Mouse (Mus musculus) spleen, adult 12 weeks (tissue): Measurements from ENCODE around the gene Ppp4r4.
"Not testable (repeated sequence)": the region's sequence is repeated elsewhere in the genome, so short reads cannot be mapped to it uniquely, and the experiment has no call there.

Source experiments
- DNase-seq: peaks from one replicate; pipeline ENCODE4 v3.0.0; 2022; ENCODE audit warnings: low spot score

The Ppp4r4 gene

DNA sequence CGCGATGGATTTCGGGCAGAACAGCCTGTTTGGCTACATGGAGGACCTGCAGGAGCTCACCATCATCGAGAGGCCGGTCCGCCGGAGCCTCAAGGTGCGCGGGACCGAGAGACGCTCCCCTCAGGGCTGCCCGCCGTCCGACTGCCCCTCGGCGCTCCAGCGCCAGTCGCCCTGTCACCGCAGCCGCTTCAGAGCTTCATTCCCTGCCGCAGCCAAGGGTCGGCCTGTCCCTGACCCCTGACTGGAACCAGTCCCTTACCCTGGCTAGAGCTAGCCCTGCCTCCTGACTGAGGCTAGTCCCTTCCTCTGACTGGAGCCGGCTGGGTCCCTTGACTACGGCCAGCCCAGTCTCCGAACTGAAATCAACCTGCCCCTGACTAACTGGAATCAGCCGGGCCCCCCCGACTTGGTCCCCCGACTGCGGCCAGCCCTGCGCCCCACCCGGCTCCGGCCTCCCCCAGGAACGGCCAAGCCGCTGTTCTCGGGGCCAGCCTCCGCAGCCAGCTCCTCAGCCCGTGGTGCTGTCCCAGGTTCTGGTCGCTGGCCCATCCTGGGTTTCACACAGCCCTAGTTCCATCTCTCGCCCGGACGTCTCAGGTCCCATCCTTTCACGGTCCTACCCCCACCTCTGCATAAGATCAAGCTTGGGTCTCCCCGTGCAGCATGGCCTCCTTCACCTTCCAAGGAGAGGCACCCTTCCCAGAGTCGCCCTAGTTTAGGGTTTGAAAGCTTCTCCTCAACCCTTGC is 739 bp downstream of the Ppp4r4 start:
- DNase-seq = no peak

DNA sequence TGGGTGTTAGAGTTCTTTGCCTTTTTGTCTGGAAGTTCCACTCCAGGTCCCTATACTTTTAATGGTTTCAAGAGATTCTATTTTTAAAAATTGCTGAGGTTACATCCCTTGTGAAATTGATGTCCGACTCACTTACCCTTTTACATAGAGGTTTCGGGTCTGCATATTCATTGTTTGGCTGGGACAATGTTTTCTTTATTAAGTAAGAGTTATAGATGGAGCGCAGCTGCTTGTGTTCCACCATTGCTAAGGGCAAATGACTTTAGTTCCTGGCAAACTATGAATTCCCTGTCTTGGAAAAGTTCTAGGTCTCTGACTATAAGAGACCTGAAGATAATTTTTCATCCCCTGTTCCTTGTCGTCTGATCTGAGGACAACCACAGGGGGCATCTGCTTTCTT is 8.3 kb downstream of the Ppp4r4 start:
- no peak for DNase-seq

DNA sequence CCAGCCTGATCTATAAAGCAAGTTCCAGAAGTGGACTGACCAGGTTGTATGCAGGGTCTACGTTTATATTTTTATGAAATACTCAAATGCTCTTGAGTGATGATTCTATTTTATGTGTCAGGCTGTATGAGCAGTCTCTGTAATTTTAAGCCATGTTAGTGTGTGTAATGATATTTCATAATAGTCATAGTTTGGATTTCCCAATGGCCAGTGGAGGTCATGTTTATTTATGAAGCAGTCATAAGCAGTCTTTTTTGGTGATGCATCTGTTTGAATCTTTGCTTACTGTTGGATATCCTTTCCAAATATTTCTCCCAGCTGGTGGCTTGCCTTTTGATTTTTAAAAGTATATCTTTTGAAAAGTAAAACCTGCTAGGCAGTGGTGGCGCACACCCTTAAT is 11.3 kb downstream of the Ppp4r4 start:
- no peak for DNase-seq

DNA sequence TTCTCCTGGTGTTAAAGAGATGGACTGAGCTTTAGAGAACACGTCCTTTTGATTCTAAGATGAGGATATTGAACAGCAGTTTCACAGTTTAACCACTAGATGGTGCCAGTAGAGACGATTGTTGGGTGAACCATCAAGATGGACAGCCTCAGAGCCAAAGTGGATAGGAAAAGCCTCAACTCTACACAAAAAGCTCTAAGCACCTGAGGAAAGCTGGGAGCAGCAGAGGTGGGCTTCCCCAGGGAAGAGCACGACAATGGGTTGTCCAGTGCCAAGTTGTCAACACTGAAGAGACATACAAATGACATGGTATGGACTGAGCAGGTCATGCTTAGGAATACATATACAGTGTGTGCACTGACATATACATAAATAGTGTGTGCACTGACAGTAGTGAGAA is 12.1 kb downstream of the Ppp4r4 start:
- no peak for DNase-seq

DNA sequence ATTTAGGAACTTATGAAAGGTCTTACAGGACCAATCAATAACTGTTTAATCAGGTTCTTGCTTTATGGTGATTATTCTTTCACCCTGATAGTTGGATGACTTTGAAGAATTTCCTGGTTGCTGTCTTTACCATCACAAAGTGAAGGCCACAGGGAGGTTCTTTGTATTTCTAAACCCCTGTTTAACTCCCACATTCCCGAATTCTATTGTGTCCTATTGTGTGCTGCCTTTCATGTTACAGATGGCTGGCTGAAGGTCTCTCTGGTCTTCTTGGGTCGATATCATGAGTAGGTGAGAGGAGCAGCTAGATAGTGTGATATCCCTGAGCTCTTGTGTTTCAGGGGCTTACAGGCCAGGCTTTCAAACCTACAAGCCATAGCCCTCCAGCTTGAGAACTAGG is 15.4 kb downstream of the Ppp4r4 start:
- no peak for DNase-seq

DNA sequence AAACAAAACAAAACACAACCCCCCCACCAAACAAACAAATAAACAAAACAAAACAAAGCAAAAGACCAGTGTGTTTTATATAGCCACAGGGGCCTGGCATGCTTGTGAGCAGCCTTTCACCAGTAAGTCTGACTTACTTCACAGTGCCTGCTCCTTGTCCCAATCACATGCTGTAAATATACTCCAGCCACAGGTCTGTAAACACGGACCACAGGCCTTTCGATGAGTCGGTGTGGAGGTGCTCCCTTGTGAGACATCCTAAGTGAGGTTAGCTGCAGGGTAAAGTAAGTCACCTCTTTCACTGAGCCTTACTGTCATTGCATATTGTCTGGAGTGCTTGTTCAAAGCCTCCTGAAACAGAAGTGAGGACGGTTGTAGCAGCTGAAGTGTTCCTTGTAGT is 16.4 kb downstream of the Ppp4r4 start:
- no peak for DNase-seq

DNA sequence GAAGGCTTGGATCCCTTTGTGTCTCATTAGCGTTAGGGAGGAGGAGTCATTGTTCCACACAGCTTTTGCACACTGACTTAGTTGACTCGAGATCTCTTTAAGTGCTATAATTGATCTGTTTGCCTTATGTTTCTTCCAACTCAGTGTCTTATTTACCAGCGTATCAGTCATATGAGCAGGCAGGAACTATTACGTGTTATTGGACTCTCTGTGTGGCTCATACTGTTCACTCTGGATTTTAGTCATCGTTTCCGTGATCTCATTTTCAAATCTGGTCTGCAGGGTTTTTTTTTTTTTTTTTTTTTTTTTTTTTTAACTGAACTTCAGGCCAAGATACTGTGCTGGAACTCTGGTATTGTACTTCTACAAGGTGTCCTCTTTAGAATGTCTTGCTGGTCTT is 18.0 kb downstream of the Ppp4r4 start:
- no peak for DNase-seq

DNA sequence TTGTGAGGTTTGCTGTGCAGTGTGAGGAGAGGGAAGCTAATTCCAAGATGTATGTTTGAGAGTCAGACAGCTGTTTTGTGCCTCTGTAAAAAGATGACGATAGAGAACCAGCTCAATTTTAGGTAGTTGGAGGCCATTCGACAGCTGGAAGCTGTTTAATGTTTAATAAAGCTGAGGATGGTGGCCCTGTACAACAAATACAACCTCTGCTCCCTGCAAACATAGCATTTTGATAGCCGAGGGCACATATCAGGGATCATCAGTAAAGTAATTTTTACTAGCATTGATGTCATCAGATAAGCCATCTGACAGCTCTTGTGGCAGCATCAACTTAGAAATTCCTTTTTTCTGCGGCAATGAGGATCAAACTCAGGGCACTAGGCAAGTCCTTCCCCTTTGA is 19.3 kb downstream of the Ppp4r4 start:
- no peak for DNase-seq

DNA sequence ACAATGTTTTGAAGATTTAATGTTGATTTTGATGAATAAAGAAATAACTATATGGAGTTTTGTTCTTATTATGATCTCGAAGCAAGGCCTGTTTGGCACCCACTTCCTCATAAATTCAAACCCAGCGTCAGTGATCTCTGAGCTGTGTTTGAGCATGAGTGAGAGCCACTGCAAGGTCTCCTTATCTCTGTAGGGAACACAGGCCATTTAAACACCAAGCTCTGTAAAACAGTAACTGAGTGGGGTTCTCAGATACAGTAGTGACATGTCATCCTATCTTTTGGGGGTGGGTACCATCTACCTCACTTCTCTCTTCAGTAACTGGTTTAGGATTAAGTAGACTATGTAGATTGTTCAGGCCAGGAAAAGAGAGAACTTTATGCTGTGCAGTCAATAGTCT is 20.4 kb downstream of the Ppp4r4 start:
- DNase-seq = no peak

DNA sequence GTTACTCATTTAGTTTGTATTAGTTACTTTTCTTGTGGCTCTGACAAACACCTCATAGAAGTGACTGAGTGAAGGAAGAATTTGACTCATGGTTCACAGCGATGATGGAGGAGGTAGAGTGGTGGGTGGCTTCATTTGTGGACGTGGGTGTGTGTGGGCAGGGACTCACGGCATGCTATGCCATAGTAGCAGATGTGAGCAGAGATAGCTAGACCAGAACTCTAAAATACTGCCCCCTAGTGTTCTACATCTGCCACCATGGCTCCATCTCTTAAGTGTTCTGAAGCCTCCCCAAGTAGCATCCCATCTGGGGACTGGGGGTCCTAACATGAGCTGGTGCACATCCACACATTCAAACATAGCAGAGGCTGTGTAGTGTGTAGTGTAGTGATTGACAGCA is 21.4 kb downstream of the Ppp4r4 start:
- no peak for DNase-seq

DNA sequence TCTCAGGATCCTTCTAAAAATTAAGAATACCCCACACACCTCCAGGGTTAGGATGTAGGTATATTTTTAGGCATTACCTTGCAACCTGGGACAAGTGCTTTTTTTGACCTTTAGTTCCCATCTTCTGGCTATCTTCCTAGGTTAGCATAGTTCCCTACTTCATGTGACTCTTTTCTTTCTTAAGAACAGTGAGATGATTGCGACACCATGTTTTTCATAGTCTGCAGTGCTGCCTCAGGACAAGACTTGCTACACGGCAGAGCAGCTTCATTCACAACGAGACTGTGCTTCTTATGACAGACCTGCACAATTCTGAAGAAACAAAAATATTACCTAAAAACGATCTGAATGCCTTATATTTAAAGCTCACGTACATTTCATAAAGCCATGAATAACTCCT is 24.8 kb downstream of the Ppp4r4 start:
- no peak for DNase-seq

DNA sequence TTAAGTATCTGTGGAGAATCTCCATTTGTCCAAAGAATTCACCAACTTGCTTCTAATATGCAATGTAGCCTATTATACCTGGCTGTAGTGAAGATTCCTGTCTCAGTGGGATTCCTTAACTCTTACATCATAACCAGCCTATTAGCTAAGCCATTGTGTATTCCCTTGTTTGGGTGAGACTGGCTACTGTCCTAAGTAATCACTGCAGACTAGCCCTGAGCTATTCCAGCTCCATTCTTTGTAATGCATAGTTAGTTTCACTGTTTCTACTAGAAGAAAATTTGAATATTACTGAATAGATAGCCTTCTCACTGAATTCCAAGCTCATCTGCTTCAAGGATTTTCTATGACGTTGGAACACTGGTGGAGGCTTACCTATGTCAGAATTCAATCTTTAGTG is 32.6 kb downstream of the Ppp4r4 start:
- DNase-seq = no peak

DNA sequence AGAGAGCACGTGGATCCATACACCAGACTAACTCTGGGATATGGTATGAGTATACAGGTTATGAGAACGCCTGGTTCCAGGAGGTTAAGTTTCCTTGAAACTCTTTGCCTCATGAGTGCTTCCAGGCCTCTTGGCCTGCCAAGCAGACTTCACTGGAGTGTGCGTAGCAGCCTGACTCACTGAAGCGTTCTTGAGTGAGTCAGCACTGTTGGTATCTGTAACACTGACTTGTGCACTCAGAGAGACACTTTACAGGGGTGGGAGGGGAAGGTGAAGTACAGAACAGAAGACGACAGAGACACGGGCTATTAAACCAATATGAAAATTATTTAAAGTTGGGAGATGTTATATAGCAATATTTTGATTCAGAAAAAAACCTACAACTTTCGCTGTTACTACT is 33.1 kb downstream of the Ppp4r4 start:
- DNase-seq = no peak

DNA sequence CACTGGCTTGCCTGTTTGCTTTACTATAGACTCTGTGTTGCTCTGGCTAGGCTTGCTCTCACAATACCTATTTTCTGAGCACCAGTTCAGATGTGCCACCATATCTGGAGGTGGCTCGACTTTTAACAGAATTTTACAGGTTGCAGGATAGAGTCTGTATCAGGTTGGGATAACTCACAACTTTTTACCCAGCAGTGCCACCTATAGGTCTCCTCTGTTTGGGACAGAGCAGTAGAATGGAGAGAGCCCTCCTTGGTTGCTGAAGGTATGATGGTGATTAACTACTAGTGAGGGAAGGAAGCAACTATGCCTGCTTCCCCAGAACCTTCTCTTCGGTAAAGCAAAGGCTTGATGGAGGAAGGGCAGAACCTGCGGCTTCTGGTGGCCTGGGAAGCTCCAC is 35.0 kb downstream of the Ppp4r4 start:
- DNase-seq = no peak

DNA sequence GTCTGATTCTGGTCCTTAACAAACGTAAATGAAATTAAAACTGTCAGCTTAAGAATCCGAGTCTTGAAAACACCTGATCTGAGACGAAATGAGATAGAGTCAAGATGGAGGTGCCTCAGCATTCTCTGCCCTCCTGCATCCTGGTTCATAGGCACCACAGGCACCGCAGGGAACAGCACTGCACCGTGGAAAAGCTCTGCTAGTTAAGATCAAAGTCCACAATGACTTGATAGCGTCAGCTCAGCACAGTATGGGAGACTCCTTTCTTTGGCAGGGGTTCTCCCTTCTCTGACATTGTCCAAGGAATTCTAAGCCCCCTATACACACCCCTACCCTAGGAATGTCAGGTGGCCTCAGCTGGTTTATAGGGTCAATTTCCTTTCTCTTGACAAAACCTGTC is 37.6 kb downstream of the Ppp4r4 start:
- DNase-seq = no peak

DNA sequence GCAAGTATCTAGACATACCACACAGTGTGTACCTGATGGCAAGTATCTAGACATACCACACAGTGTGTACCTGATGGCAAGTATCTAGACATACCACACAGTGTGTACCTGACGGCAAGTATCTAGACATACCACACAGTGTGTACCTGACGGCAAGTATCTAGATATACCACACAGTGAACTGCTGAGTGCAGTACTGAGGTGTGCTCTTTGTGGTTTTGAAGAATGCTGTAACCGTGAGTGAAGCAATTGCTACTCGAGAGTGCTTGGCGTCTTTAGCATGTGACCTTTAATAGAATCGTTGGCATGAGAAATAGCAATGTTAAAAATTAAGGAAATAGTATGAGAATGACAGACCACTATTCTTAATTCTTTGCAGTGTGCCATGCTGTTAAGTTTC is 46.1 kb downstream of the Ppp4r4 start:
- not testable (repeated sequence) for DNase-seq

DNA sequence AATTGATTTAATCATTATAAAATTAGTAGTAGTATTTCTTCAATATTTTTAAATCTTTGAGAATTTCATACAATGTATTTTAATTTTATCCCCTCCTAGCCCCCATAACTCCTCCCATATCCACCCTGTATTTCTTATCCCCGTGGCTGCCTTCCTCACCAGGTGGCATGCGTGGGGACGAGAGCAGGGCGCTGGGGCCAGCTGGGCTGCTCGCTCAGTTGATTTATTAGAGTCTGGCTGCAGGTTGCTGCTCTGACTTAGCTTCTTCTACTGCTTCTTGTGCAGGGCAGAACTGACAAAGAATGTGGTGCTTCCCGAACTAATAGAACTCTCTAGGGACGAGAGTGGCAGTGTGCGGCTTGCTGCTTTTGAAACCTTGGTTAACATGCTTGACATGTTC is 51.7 kb downstream of the Ppp4r4 start:
- DNase-seq = no peak

DNA sequence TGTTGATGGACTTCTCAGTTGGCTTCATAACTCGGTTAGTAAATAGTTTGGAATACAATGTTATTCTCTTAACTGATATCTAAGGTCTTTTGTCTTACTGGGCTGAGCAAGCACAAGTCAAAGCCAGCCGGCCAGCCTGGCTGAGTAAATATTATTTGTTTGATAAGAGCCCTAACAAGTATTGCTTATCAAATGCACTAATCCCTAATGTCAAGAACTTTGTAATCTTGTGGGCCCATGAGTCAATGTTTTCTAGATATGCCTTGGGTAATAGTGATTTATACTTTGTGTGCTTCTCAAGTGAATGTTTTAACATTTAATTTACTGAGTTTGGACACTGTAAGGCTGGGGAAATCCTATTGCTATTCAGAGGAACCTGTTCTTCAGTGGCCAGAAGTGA is 66.3 kb downstream of the Ppp4r4 start:
- DNase-seq = no peak

DNA sequence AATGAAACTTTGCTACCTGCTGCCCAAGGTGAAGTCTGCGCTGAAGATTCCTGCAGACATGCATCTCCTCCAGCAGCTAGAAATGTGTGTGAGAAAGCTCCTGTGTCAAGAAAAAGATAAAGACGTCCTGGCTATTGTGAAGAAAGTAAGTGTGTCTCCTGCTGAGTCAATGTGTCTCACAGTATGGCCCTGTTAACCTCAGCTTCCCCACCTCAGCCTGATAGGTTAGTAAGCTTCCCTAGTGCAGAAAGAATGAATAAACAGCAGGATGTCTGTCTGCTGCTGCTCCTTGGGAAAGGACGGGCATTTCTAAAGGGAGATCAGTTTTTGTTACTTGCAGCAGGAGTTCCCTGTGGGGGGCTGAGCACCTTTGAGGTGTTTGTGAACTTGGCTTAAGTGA is 68.3 kb downstream of the Ppp4r4 start:
- no peak for DNase-seq

DNA sequence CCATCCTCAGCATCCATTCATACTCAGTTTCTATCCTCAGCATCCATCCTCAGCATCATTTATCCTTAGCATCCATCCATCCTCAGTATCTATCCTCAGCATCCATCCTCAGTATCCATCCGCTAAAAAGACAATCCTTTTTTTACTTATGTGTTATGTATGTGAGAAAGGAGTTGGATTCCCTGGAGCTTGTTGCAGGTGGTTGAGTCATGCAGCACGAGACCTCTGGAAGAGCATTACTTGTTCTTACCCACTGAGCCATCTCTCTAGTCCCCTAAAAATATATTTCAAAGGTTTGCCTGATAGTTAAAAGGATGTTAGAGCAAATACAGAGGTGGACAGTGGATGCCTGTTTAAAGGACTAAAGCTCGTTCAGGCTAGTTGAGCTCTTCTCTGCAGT is 69.8 kb downstream of the Ppp4r4 start:
- no peak for DNase-seq

DNA sequence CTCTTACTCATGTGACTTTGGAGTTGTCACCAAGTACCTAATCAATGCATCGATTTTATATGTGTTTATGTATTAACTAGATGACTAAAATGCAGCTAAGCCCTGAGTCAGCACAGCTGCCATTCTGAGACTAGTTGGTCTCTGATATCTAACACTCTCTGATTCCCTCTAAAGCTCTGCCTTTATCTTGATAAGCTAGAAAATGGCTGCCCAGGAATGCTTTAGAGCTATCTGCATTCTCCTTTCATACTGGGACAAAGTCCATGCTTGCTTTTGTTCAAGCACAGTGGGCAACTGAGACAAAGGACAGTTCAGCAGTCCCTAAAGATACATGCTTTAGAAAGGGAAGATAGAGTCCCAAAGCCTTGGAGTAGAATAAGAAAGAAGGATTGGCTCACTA is 83.1 kb downstream of the Ppp4r4 start:
- no peak for DNase-seq

DNA sequence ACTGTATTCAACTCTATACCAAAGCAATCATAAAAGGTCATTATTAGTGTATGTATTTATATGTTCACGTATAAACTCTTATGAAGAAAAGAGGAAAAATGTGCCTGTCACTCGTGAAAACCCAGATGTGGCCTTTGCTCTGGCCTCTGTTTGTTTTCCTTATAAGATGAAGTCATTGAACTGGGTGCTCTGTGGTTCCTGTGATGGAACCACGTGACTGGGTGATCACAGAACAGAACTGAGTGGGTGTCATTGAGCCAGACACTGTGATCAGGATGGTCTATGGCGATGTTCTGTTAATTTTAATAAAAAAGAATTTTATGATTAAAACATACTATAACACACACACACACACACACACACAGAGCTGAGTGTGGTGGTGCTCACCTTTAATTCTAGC is 83.7 kb downstream of the Ppp4r4 start:
- no peak for DNase-seq

DNA sequence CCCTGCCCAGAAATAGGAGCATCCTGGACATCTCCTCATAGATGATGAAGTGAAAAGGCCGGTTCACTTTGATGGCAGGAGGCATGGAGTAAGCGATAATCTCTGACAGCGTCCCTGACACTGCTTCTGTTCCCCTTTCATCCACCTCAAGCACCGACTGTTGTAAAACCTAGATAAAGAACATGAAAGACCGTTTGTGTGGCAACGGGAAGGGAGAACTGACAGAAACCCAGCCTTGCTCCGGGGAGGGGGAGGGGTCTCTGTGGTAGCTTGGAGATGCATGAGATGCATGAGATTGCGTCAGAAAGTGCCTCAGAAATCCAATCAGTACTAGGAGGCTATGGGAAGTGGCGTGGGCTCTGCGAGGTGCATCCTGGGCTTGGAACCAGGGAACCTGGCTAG is 84.8 kb downstream of the Ppp4r4 start:
- no peak for DNase-seq

DNA sequence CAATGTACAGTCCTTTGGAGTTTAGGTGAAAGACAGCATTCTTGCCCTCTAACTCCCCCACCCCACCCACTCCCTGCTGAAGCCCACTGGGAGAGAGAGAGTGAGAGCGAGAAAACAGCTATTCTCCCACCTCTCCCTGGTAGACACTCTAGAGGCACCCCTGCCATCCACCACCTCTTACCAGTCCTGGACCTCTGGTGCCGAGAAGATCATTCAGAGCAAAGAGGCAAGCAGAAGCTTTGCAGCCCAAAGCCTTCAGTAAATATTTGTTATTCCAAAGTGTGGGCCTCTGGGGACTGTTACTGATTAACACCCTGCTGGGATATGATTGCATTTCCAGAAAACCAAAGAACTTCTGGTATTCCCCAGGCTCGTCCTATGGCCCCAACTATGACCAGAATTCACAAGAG is 99.1 kb downstream of the Ppp4r4 start, which contains the start of gene Serpina10:
Gene Serpina10, minus strand, starts transcription at position 242 of the 410 bp plus-strand sequence.
- no peak for DNase-seq

DNA sequence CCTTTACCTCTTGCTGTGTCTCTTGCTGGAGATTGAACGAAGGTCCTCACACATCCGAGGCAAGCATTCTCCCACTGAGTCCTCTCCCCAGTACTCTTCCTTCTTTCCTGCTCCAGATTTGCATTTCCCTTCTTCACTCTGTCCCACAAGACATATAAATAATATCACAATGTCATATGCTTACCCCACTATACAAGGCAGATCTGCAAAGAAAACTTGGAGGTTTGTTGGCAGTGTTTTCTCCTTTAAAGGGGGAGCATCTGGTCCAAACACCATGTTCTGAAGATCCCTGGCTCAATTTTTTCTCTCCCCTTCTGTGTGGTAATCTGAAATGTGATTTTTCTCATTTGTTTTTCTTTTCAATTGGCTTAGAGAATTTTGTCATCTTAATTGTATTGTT is 102.3 kb downstream of the Ppp4r4 start:
- DNase-seq = no peak
